Comparison of ENCODE assay signal across 10 mouse cellular contexts in the genomic region with DNA sequence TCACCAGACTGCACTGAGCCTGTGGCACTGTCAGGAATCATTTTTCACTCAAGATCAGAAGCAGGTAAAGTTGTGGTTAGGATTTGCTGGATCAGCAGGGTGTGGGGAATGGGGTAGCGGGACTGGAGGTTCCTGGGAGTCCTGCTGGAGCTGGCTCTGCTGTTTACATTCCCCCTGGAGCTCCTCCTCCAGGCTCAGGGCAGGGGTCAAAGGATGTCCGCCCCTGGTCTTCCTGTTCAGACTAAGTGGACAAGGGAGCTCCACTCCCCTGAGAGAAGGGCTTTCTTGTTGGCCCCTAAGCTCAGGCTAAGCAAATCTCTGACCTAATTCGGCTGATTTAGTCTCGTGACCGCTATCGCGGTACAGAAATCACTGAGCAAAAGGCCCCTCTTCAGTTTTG. TPM values are rescaled to one million over a fixed set of nuclear protein-coding genes. Genes with fewer than 3 reads are reported as not detected.
DNase-seq lines count a peak whose midpoint lies in the region; ATAC-seq lines count a peak whose summit lies in the region.
"Had no signal": no experiment of that assay in that cellular context is flagged by ENCODE, and none has a peak within 500 bp of the region (broad histone marks: within the 10 kb centered on the region; RNA-seq: fewer than 3 reads in every experiment).

No protein-coding gene starts in this region.

- H3K4me3 ChIP-seq in midbrain, embryonic 15.5 days = no peak overlapping the region
- no peak overlapping the region for H3K4me3 ChIP-seq in midbrain, embryonic 14.5 days (replicated peaks; ENCODE audit: low read depth, low read length)
- H3K4me3 ChIP-seq in liver, embryonic 13.5 days (replicated peaks) = no peak overlapping the region

- WGBS in midbrain, embryonic 15.5 days = 33% methylated on average over 7 of the region's 7 CpGs
- WGBS in midbrain, embryonic 14.5 days = 27% methylated on average over 7 of the region's 7 CpGs
- 41% methylated on average over 7 of the region's 7 CpGs for WGBS in liver, embryonic 13.5 days (ENCODE audit: insufficient replicate concordance)

- peaks cover 43% of the 10 kb centered on the region for H3K4me1 ChIP-seq in midbrain, embryonic 15.5 days
- H3K4me1 ChIP-seq in midbrain, embryonic 14.5 days (ENCODE audit: control insufficient read depth, insufficient read depth, low read length) = peaks cover 48% of the 10 kb centered on the region
- H3K4me1 ChIP-seq in liver, embryonic 13.5 days (replicated peaks) = peaks cover 51% of the 10 kb centered on the region

- H3K9me3 ChIP-seq in midbrain, embryonic 15.5 days = no peaks in the 10 kb centered on the region
- H3K9me3 ChIP-seq in midbrain, embryonic 14.5 days (ENCODE audit: control insufficient read depth, low read length) = no peaks in the 10 kb centered on the region
- H3K9me3 ChIP-seq in liver, embryonic 13.5 days (replicated peaks) = no peaks in the 10 kb centered on the region

- H3K9ac ChIP-seq in midbrain, embryonic 15.5 days = no peak overlapping the region
- H3K9ac ChIP-seq in midbrain, embryonic 14.5 days (replicated peaks; ENCODE audit: low read length) = no peak overlapping the region
- H3K9ac ChIP-seq in liver, embryonic 13.5 days = no peak overlapping the region

- H3K27me3 ChIP-seq in midbrain, embryonic 15.5 days (replicated peaks) = 0 out of 2 replicates have a peak, but pooled peaks cover 5% of the 10 kb centered on the region
- H3K27me3 ChIP-seq in midbrain, embryonic 14.5 days (ENCODE audit: control insufficient read depth, insufficient read depth, low read length) = no peaks in the 10 kb centered on the region
- H3K27me3 ChIP-seq in liver, embryonic 13.5 days = no peaks in the 10 kb centered on the region
- H3K27me3 ChIP-seq: Patski had no signal

- no peak for DNase-seq in midbrain, embryonic 14.5 days
- DNase-seq in heart, postnatal 4 days = peak; percentile 46
- DNase-seq in liver, embryonic 13.5 days = no peak
- DNase-seq in yolk sac, embryonic 10.5 days (ENCODE audit: low spot score) = peak; percentile 90
- DNase-seq in thymus, postnatal 36 days = no peak
- DNase-seq: gastrocnemius, postnatal 36 days had no signal

- no peak for ATAC-seq in midbrain, embryonic 15.5 days (replicated peaks)
- ATAC-seq in midbrain, embryonic 14.5 days (ENCODE audit: low FRiP score, low TSS enrichment) = no peak
- peak; percentile 80 for ATAC-seq in liver, embryonic 13.5 days (ENCODE audit: low read depth)
- no peak for ATAC-seq in granulocyte monocyte progenitor cell, adult 5-6 weeks (replicated peaks; ENCODE audit: poor library complexity, severe bottlenecking)
- no peak for ATAC-seq in inflammation-experienced regulatory T-cells, adult 6 months
- ATAC-seq: Patski had no signal

- H3K36me3 ChIP-seq in midbrain, embryonic 15.5 days (replicated peaks) = no peaks in the 10 kb centered on the region
- no peaks in the 10 kb centered on the region for H3K36me3 ChIP-seq in midbrain, embryonic 14.5 days (ENCODE audit: control insufficient read depth, insufficient read depth, low read length)
- no peaks in the 10 kb centered on the region for H3K36me3 ChIP-seq in liver, embryonic 13.5 days

- 0 out of 2 replicates have a peak overlapping the region, but pooled peaks have one; percentile 12 for H3K27ac ChIP-seq in midbrain, embryonic 15.5 days
- no peak overlapping the region for H3K27ac ChIP-seq in midbrain, embryonic 14.5 days (replicated peaks; ENCODE audit: low read depth, low read length)
- H3K27ac ChIP-seq in liver, embryonic 13.5 days = peak overlapping the region; percentile 60

- no peak overlapping the region for H3K4me2 ChIP-seq in midbrain, embryonic 15.5 days
- H3K4me2 ChIP-seq in midbrain, embryonic 14.5 days (ENCODE audit: low read length) = no peak overlapping the region
- H3K4me2 ChIP-seq in liver, embryonic 13.5 days = peak overlapping the region; percentile 41

RNA-seq across cellular contexts. Expression of gene Peli2, which starts 13.7 kb away (rescaled TPM):
- 6.9 and 8.5 TPM in 2 replicates for polyA plus RNA-seq in midbrain, embryonic 15.5 days (2015; fragmentation: Nextera tagmentation; extraction: Ambion mirVana)
- 6.6 and 8.6 TPM in 2 replicates for polyA plus RNA-seq in midbrain, embryonic 14.5 days (2014; fragmentation: Nextera tagmentation; extraction: Ambion mirVana)
- total RNA-seq in heart, postnatal 4 days (2021) = 10 to 100 TPM; 12.1 to 12.8 TPM
- 0.77 and 1.6 TPM in 2 replicates for polyA plus RNA-seq in liver, embryonic 13.5 days (2015; fragmentation: Nextera tagmentation; extraction: Ambion mirVana)
- total RNA-seq in granulocyte monocyte progenitor cell, adult 5-6 weeks (2014; fragmentation: Nextera tagmentation) = 8.7 and 13.1 TPM in 2 replicates
- 6.3 and 9.9 TPM in 2 replicates for total RNA-seq in granulocyte monocyte progenitor cell, adult 5-6 weeks (2017)
- polyA plus RNA-seq in inflammation-experienced regulatory T-cells, adult 6 months (2017; shearing (Covaris generic)) = under 1 TPM; 0.32 to 0.65 (median 0.47) TPM

Comparison
In these comparisons a context has a peak if more than half of its experiments do, and no peak if none do; other contexts are left out.
1. DNase-seq: peak in heart, postnatal 4 days (single experiment) and yolk sac, embryonic 10.5 days (single experiment); none in midbrain, embryonic 14.5 days (single experiment), liver, embryonic 13.5 days (single experiment) and thymus, postnatal 36 days (0 of 2).